Mouse (Mus musculus): ENCODE measurements around the gene Slc16a11. TPM values are rescaled to one million over a fixed set of nuclear protein-coding genes. Genes with fewer than 3 reads are reported as not detected.
A peak's percentile ranks its signal among the peaks of the same experiment; 100 is the strongest.

Slc16a11 gene
- total and polyA plus RNA-seq, 2 experiments = 12.5 to 84.4 TPM

GRCm38 (mm10) chr11:70223724-70224123 lies 11.2 kb downstream of the Slc16a11 start:
- no peak overlapping the region for H3K4me3 ChIP-seq (ENCODE audit: insufficient read depth, low read depth, low read length)
- no peak overlapping the region for H3K27ac ChIP-seq (replicated peaks; ENCODE audit: insufficient read depth, low read depth, low read length)
- no peaks in the 10 kb centered on the region for H3K79me2 ChIP-seq (ENCODE audit: control insufficient read depth, insufficient read depth, low read length)
- H3K4me1 ChIP-seq (ENCODE audit: control insufficient read depth, insufficient read depth, low read length) = no peaks in the 10 kb centered on the region; the same call in 1 of the 2 replicates
- TF ChIP-seq POLR2A (IDR thresholded peaks at IDR 0.05; ENCODE audit: extremely low read depth, insufficient read depth, low read length) (no peak), CTCF (IDR thresholded peaks at IDR 0.05; ENCODE audit: low read depth, low read length) (no peak)
- no peaks in the 10 kb centered on the region for H3K27me3 ChIP-seq (ENCODE audit: control insufficient read depth, insufficient read depth, low read length)
- no peaks in the 10 kb centered on the region for H3K36me3 ChIP-seq (ENCODE audit: control insufficient read depth, insufficient read depth, low read length)
- WGBS = 78% methylated on average over 9 of the region's 9 CpGs
- H3K9ac ChIP-seq (ENCODE audit: low read depth, low read length) = no peak overlapping the region
- DNase-seq (ENCODE audit: extremely low read depth, low read depth, low spot score) = no peak

- TF ChIP-seq POLR2A (IDR thresholded peaks at IDR 0.05; ENCODE audit: extremely low read depth, insufficient read depth, low read length) (no peak), CTCF (IDR thresholded peaks at IDR 0.05; ENCODE audit: low read depth, low read length) (no peak)
- WGBS = 55% methylated on average over 27 of the region's 27 CpGs
- Histone ChIP-seq H3K4me3 (ENCODE audit: insufficient read depth, low read depth, low read length) (no peak overlapping the region), H3K36me3 (ENCODE audit: control insufficient read depth, insufficient read depth, low read length) (no peaks in the 10 kb centered on the region), H3K79me2 (ENCODE audit: control insufficient read depth, insufficient read depth, low read length) (no peaks in the 10 kb centered on the region), H3K9ac (ENCODE audit: low read depth, low read length) (no peak overlapping the region), H3K4me1 (ENCODE audit: control insufficient read depth, insufficient read depth, low read length) (no peaks in the 10 kb centered on the region; the same call in 1 of the 2 replicates), H3K27ac (replicated peaks; ENCODE audit: insufficient read depth, low read depth, low read length) (no peak overlapping the region), H3K27me3 (ENCODE audit: control insufficient read depth, insufficient read depth, low read length) (no peaks in the 10 kb centered on the region)
- DNase-seq (ENCODE audit: extremely low read depth, low read depth, low spot score) = no peak
Observed at GRCm38 (mm10) chr11:70225798-70226601, 13.4 kb downstream of the Slc16a11 start.

- Histone ChIP-seq H3K4me3 (ENCODE audit: insufficient read depth, low read depth, low read length) (no peak overlapping the region), H3K36me3 (ENCODE audit: control insufficient read depth, insufficient read depth, low read length) (no peaks in the 10 kb centered on the region), H3K27me3 (ENCODE audit: control insufficient read depth, insufficient read depth, low read length) (no peaks in the 10 kb centered on the region), H3K9ac (ENCODE audit: low read depth, low read length) (no peak overlapping the region), H3K79me2 (ENCODE audit: control insufficient read depth, insufficient read depth, low read length) (no peaks in the 10 kb centered on the region), H3K4me1 (ENCODE audit: control insufficient read depth, insufficient read depth, low read length) (no peaks in the 10 kb centered on the region; the same call in 1 of the 2 replicates), H3K27ac (replicated peaks; ENCODE audit: insufficient read depth, low read depth, low read length) (no peak overlapping the region)
- TF ChIP-seq CTCF (IDR thresholded peaks at IDR 0.05; ENCODE audit: low read depth, low read length) (no peak), POLR2A (IDR thresholded peaks at IDR 0.05; ENCODE audit: extremely low read depth, insufficient read depth, low read length) (no peak)
- no peak for DNase-seq (ENCODE audit: extremely low read depth, low read depth, low spot score)
- WGBS = 24% methylated on average over 18 of the region's 18 CpGs
Observed at GRCm38 (mm10) chr11:70226602-70226890, 14.0 kb downstream of the Slc16a11 start.

GRCm38 (mm10) chr11:70227126-70227525 lies 14.6 kb downstream of the Slc16a11 start:
- no peaks in the 10 kb centered on the region; the same call in 1 of the 2 replicates for H3K4me1 ChIP-seq (ENCODE audit: control insufficient read depth, insufficient read depth, low read length)
- H3K4me3 ChIP-seq (ENCODE audit: insufficient read depth, low read depth, low read length) = no peak overlapping the region
- WGBS = 69% methylated on average over 5 of the region's 5 CpGs
- no peak overlapping the region for H3K27ac ChIP-seq (replicated peaks; ENCODE audit: insufficient read depth, low read depth, low read length)
- no peak overlapping the region for H3K9ac ChIP-seq (ENCODE audit: low read depth, low read length)
- H3K27me3 ChIP-seq (ENCODE audit: control insufficient read depth, insufficient read depth, low read length) = no peaks in the 10 kb centered on the region
- H3K36me3 ChIP-seq (ENCODE audit: control insufficient read depth, insufficient read depth, low read length) = no peaks in the 10 kb centered on the region
- no peak for DNase-seq (ENCODE audit: extremely low read depth, low read depth, low spot score)
- TF ChIP-seq CTCF (IDR thresholded peaks at IDR 0.05; ENCODE audit: low read depth, low read length) (no peak), POLR2A (IDR thresholded peaks at IDR 0.05; ENCODE audit: extremely low read depth, insufficient read depth, low read length) (no peak)
- H3K79me2 ChIP-seq (ENCODE audit: control insufficient read depth, insufficient read depth, low read length) = no peaks in the 10 kb centered on the region

- Histone ChIP-seq H3K36me3 (ENCODE audit: control insufficient read depth, insufficient read depth, low read length) (no peaks in the 10 kb centered on the region), H3K9ac (ENCODE audit: low read depth, low read length) (no peak overlapping the region), H3K79me2 (ENCODE audit: control insufficient read depth, insufficient read depth, low read length) (no peaks in the 10 kb centered on the region), H3K27me3 (ENCODE audit: control insufficient read depth, insufficient read depth, low read length) (no peaks in the 10 kb centered on the region), H3K27ac (replicated peaks; ENCODE audit: insufficient read depth, low read depth, low read length) (no peak overlapping the region), H3K4me1 (ENCODE audit: control insufficient read depth, insufficient read depth, low read length) (no peaks in the 10 kb centered on the region; the same call in 1 of the 2 replicates), H3K4me3 (ENCODE audit: insufficient read depth, low read depth, low read length) (no peak overlapping the region)
- WGBS = 86% methylated on average over 4 of the region's 4 CpGs
- TF ChIP-seq POLR2A (IDR thresholded peaks at IDR 0.05; ENCODE audit: extremely low read depth, insufficient read depth, low read length) (no peak), CTCF (IDR thresholded peaks at IDR 0.05; ENCODE audit: low read depth, low read length) (no peak)
- DNase-seq (ENCODE audit: extremely low read depth, low read depth, low spot score) = no peak
Observed at GRCm38 (mm10) chr11:70227661-70228245, 15.2 kb downstream of the Slc16a11 start.

- Histone ChIP-seq H3K27me3 (ENCODE audit: control insufficient read depth, insufficient read depth, low read length) (no peaks in the 10 kb centered on the region), H3K4me3 (ENCODE audit: insufficient read depth, low read depth, low read length) (peak overlapping the region; percentile 54), H3K9ac (ENCODE audit: low read depth, low read length) (peak overlapping the region; percentile 44), H3K4me1 (ENCODE audit: control insufficient read depth, insufficient read depth, low read length) (no peaks in the 10 kb centered on the region; the same call in 1 of the 2 replicates), H3K27ac (replicated peaks; ENCODE audit: insufficient read depth, low read depth, low read length) (peak overlapping the region; percentile 42), H3K36me3 (ENCODE audit: control insufficient read depth, insufficient read depth, low read length) (no peaks in the 10 kb centered on the region), H3K79me2 (ENCODE audit: control insufficient read depth, insufficient read depth, low read length) (no peaks in the 10 kb centered on the region)
- WGBS = 2% methylated on average over 19 of the region's 19 CpGs
- DNase-seq (ENCODE audit: extremely low read depth, low read depth, low spot score) = peak; percentile 37
- TF ChIP-seq POLR2A (IDR thresholded peaks at IDR 0.05; ENCODE audit: extremely low read depth, insufficient read depth, low read length) (0 out of 2 replicates have a peak, but pooled peaks have one; percentile 37), CTCF (IDR thresholded peaks at IDR 0.05; ENCODE audit: low read depth, low read length) (no peak)
Observed at GRCm38 (mm10) chr11:70228828-70229227, 16.3 kb downstream of the Slc16a11 start.
